Mouse (Mus musculus) c-Kit-positive CD71-positive TER-119-negative erythroid progenitor cells, embryonic 14.5 days (primary cell): Measurements from ENCODE around the gene Clec18a.
"Not testable (repeated sequence)": the region's sequence is repeated elsewhere in the genome, so short reads cannot be mapped to it uniquely, and the experiment has no call there.

Experiments
- DNase-seq: peaks from one replicate; pipeline ENCODE4 v3.0.0-alpha.2; 2013; ENCODE audit warnings: low read depth

Gene Clec18a

GRCm38 (mm10) chr8:111092326-111092725, at the start of gene Clec18a:
TSS of gene Clec18a (minus strand) at chr8:111092426.
- DNase-seq = not testable (repeated sequence)

- no peak for DNase-seq
Measured at GRCm38 (mm10) chr8:111130756-111131155, 38.5 kb upstream of the Clec18a start.

- DNase-seq = no peak
Measured at GRCm38 (mm10) chr8:111119481-111119880, 27.3 kb upstream of the Clec18a start.

- no peak for DNase-seq
Measured at GRCm38 (mm10) chr8:111114891-111115290, 22.7 kb upstream of the Clec18a start.

- DNase-seq = not testable (repeated sequence)
Measured at GRCm38 (mm10) chr8:111094719-111095302, 2.6 kb upstream of the Clec18a start.

- DNase-seq = peak; percentile 79
Measured at GRCm38 (mm10) chr8:111093865-111094718, 1.9 kb upstream of the Clec18a start, which contains the start of gene Pdpr. TSS of gene Pdpr (plus strand) at chr8:111094630.

- DNase-seq = no peak
Measured at GRCm38 (mm10) chr8:111091706-111092105, 520 bp downstream of the Clec18a start.

GRCm38 (mm10) chr8:111090126-111090525, 2.1 kb downstream of the Clec18a start:
- peak; percentile 61 for DNase-seq

- not testable (repeated sequence) for DNase-seq
Measured at GRCm38 (mm10) chr8:111083936-111084335, 8.3 kb downstream of the Clec18a start.

- DNase-seq = no peak
Measured at GRCm38 (mm10) chr8:111081580-111082258, 10.5 kb downstream of the Clec18a start.

GRCm38 (mm10) chr8:111079861-111080271, 12.4 kb downstream of the Clec18a start:
- no peak for DNase-seq

GRCm38 (mm10) chr8:111079461-111079860, 12.8 kb downstream of the Clec18a start:
- no peak for DNase-seq

GRCm38 (mm10) chr8:111075926-111076325, 16.3 kb downstream of the Clec18a start:
- no peak for DNase-seq

- not testable (repeated sequence) for DNase-seq
Measured at GRCm38 (mm10) chr8:111068660-111069059, 23.6 kb downstream of the Clec18a start.

- no peak for DNase-seq
Measured at GRCm38 (mm10) chr8:111067439-111067838, 24.8 kb downstream of the Clec18a start.

- DNase-seq = no peak
Measured at GRCm38 (mm10) chr8:111066308-111066707, 25.9 kb downstream of the Clec18a start.

- no peak for DNase-seq
Measured at GRCm38 (mm10) chr8:111062893-111063292, 29.3 kb downstream of the Clec18a start.

- DNase-seq = peak; percentile 69
Measured at GRCm38 (mm10) chr8:111062072-111062757, 30.0 kb downstream of the Clec18a start.

GRCm38 (mm10) chr8:111061688-111062071, 30.5 kb downstream of the Clec18a start:
- DNase-seq = no peak

GRCm38 (mm10) chr8:111058946-111059572, 33.2 kb downstream of the Clec18a start:
- no peak for DNase-seq

- no peak for DNase-seq
Measured at GRCm38 (mm10) chr8:111056691-111057293, 35.4 kb downstream of the Clec18a start.
